Mouse (Mus musculus) embryonic fibroblast, embryonic 13.5 days (primary cell): Measurements from ENCODE around the gene Rab8b. TPM values are rescaled to one million over a fixed set of nuclear protein-coding genes. Genes with fewer than 3 reads are reported as not detected.

Source experiments
- H3K27ac ChIP-seq: 2 replicates; pipeline ENCODE4 v1.5.1; 2012; ENCODE audit warnings: low read length, control low read depth, inconsistent platforms; ENCODE audit not compliant: insufficient read depth
- H3K4me1 ChIP-seq: 2 replicates; pipeline ENCODE4 v1.6.1; 2011; ENCODE audit warnings: low read length; ENCODE audit not compliant: control insufficient read depth, insufficient read depth
- H3K4me3 ChIP-seq: 2 replicates; pipeline ENCODE4 v1.5.1; 2011; ENCODE audit warnings: mild to moderate bottlenecking, control low read depth, low read length; ENCODE audit not compliant: insufficient read depth
- CTCF ChIP-seq: IDR thresholded peaks from 2 replicates; pipeline ENCODE4 v1.5.1; 2011; ENCODE audit warnings: mild to moderate bottlenecking, control low read depth, low read length, moderate library complexity, borderline replicate concordance; ENCODE audit not compliant: insufficient read depth
- POLR2A ChIP-seq: IDR thresholded peaks from 2 replicates; pipeline ENCODE4 v1.6.1; 2011; ENCODE audit warnings: low read depth, mild to moderate bottlenecking, control low read depth, low read length, moderate library complexity
- polyA plus RNA-seq: library from polyadenylated mRNA; stranded (reverse); fragments of >200 nt; gene quantifications from 2 replicates; pipeline ENCODE4 v1.2.4, GENCODE M21; 2011; ENCODE audit warnings: low read depth; ENCODE audit not compliant: missing spikeins, insufficient read length

The Rab8b gene
- polyA plus RNA-seq, 1 experiment, result 32.5 TPM

DNA sequence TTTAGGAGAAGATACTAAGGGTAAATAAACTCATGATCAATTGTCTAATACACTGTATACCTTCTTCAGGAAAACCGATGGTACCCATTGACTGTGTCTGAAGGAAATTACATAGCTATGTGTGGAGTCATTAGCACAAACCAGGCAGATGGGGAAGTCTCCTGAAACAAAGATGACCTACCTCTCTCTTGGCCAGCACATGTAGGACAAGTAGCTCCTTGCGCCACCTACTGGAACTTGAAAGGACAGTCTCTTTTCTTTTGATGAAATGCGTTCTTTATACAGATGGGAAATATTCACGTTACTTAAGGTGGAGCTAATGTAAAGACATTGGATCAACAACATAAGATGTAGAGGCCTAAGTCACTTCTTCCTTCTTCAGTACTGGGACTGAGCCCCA lies 19.3 kb upstream of the Rab8b start:
- H3K4me1 ChIP-seq, result peaks cover 5% of the 10 kb centered on the region; the same call in 1 of the 2 replicates
- H3K27ac ChIP-seq, result no peak overlapping the region
- TF ChIP-seq POLR2A (no peak), CTCF (peak; percentile 34; the same call in 1 of the 2 replicates)
- no peak overlapping the region for H3K4me3 ChIP-seq

DNA sequence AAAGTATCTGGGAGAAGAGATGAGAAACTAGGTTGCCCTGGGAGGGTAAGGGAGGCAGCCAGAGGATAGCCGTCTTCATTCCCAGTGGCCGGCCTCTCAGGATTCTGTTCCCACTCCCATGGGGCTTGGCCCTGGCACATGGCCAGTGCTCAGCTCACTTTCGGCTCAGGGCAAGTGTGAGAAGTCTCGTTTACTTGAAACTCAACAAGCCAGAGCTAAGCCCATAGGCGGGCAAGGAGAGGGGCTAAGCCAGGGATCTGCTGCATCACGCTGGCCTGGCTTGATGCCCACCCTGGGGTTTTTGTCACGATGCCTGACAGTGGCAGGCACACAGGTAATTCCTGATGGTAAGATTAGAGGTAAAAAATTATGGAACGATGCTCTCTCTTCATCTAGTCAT lies 18.0 kb upstream of the Rab8b start:
- Histone ChIP-seq H3K4me3 (no peak overlapping the region), H3K27ac (no peak overlapping the region), H3K4me1 (peaks cover 5% of the 10 kb centered on the region; the same call in 1 of the 2 replicates)
- no peak for TF ChIP-seq POLR2A
- no peak for TF ChIP-seq CTCF

DNA sequence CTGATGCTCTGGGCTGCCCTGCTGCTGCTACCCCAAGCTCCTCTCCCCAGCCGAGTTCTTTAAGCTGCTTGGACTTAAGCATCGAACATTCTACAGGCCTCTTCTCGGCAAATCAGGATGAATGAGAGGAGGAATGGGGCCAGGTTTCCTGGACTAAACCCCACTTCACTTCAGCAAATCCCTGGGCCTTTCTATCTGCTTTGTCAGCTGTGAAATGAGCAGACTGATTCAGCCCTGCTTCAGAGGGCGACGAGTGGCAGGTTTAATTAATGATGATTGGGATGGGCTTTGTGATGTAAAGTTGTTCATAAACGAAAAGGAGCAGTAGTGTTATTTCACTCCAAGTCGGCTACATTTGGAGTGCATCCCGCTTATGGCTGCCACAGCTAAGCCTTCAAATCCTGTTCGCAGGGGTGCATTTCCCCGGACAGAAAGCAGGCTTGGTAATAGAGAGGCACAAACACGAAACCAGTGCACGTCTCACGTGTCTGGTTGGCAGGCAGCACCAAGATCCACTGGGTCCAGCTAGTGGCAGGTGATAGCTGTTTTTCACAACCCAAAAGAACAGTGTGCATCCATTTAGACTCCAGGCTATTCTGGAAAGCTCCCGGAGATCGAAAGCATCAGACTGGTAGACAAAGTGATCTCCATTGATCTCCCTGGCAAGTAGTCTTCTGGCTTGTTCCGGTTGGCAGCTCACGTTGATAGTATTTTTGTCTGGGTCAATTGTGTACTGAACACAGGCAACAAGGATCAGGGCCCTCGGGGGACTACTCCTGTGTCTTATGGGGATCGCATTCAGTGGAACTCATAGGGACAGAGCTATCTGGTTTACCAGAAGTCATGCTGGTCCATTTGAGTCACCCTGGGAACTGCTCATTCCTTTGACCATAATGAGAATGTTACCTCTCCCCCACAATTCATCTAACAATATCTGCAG lies 14.7 kb upstream of the Rab8b start:
- H3K4me3 ChIP-seq, result no peak overlapping the region
- TF ChIP-seq POLR2A (no peak), CTCF (no peak)
- H3K4me1 ChIP-seq, result peaks cover 2% of the 10 kb centered on the region; the same call in 1 of the 2 replicates
- H3K27ac ChIP-seq, result no peak overlapping the region

DNA sequence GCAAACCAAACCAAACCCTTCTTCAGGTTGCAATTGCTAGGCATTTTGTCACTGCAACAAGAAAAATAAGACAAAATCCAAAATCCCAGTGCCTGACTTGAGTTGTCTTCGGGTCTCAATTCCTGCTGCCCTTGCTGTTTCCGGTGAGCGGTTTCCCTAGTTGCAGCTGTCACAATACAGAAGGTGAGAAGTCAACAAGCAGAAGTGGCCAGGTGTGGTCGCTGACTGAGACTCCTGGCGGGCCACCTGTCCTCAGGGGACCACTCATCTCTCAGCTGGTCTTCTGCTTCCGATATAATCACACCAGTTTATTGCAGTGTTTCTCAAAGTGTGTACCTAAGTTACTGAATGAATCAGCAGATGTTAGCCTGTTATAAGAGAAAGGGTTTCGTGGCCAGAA lies 10.9 kb upstream of the Rab8b start:
- Histone ChIP-seq H3K4me1 (no peaks in the 10 kb centered on the region), H3K4me3 (no peak overlapping the region), H3K27ac (no peak overlapping the region)
- TF ChIP-seq CTCF (no peak), POLR2A (no peak)

DNA sequence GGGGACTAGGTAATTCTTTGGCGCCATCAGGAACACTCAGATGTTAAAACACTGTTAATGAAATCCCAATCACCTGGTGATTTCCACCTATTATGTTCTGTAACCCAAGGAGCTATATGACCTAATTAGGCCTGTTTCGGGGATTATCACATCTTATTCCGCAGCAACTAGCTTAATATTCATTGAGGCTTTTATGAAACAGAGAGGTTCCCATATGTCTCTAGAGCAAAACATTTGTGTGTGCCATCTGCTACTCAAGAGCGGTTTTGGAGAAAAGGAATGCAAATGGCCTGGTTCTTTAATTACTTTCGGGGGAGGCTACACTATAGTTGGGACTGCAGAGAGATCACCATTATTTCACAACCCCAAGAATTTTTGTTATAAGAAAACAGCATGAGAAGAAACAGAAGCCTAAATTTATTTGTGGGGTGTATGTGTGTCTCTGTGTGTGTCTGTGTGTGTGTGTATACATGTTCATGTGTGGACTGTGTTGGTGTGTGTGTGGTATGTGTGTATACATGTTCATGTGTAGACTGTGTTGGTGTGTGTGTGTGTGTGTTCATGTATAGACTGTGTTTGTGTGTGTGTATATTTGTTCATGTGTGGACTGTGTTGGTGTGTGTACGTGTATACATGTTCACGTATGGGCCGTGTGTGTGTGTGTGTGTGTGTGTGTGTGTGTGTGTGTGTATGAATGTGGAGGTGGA lies 8.4 kb upstream of the Rab8b start:
- Histone ChIP-seq H3K27ac (no peak overlapping the region), H3K4me1 (no peaks in the 10 kb centered on the region), H3K4me3 (no peak overlapping the region)
- TF ChIP-seq CTCF, result no peak
- no peak for TF ChIP-seq POLR2A

DNA sequence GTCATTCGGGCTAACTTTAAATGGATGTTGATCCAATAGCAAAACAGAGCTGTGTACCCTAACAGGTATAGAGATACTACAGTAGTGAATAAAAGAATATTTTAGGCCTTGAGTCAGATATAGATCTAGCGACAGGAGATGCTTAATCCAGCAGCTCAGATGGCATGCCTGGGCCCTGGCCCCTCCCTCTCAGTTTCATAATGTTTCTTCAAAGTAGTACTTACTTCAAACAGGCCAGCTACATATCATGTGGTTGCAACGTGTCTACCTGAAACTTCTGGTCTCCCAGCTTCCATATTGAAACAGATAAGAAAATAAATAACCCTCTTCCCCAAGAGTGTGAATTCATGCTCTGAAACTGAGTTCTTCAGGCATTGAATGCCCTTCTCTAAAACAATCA lies 6.4 kb upstream of the Rab8b start:
- no peaks in the 10 kb centered on the region for H3K4me1 ChIP-seq
- TF ChIP-seq CTCF (no peak), POLR2A (no peak)
- no peak overlapping the region for H3K4me3 ChIP-seq
- H3K27ac ChIP-seq, result no peak overlapping the region

DNA sequence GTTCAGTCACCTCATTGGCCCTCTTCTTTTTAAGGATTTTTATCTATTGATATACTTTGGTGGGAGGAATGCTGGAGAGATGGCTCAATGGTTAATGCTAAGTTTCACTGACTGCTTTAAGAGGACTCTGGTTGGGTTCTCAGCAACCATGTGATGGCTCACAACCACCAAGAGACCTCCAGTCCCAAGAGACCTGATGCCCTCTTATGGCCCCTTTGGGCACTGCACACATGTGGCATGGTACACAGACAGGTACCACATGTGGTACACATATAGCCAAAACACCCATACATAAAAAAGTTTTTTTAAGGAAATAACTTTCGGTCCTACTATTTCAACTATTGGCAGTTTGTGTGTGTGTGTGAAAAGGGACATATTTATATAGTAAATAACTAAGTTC lies 2.6 kb upstream of the Rab8b start:
- no peak overlapping the region for H3K27ac ChIP-seq
- no peaks in the 10 kb centered on the region for H3K4me1 ChIP-seq
- no peak for TF ChIP-seq CTCF
- TF ChIP-seq POLR2A, result no peak
- H3K4me3 ChIP-seq, result no peak overlapping the region

DNA sequence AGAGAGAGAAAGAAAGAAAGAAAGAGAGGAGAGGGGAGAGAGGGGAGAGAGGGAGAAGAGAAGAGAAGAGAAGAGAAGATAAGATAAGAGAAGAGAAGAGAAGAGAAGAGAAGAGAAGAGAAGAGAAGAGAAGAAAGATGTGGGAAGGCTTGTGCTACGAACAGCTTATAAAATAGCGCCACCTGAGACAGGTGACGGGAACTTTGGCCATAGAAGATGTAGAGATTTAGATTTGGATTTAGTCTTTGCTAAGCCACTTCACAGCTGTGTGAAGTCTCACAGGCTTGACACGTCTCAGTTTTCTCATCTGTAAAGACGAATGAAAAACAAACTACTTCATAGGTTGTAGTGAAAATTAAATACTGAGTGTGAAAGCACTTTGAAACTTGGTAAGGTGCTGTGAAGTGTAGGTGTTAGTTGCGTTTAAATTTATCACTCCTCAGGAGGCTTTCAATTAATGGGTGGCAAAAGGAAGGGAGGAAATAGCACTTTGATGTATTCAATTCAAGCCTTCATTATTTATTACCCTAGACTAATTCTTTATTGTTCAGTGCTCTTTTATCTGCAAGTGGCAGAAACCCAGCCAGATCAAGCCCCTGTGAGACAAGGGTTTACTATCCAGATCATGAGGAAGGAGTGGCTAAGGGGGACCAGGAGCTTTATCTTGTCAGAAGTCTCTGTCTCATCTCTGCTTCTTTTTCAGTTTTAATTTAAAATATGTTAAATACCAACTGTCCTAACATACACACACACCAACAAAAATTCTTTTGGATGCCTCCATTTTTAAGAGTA lies 1.2 kb upstream of the Rab8b start:
- no peak for TF ChIP-seq POLR2A
- TF ChIP-seq CTCF, result no peak
- H3K4me1 ChIP-seq, result peaks cover 4% of the 10 kb centered on the region; the same call in 1 of the 2 replicates
- no peak overlapping the region for H3K27ac ChIP-seq
- H3K4me3 ChIP-seq, result no peak overlapping the region

DNA sequence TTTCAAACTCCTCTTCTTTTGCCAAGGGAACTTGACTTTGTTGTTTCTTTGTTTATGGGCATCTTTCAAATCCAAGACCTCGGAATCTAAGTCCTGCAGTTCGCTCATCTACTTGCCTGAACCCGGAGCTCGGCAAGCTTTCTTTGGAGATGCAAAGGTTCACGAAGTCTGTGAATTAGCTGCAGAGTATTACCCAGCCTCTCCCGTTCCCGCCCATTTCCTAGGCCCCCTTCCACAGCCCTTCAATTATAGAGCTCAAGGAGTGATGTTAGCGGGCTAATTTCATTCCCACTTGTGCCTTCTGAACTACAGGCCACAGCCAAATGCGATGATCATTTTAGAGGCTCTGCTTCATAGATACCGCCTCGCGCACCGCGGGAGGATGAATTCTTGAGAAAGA lies 494 bp upstream of the Rab8b start:
- H3K27ac ChIP-seq, result peak overlapping the region; percentile 68

More for the DNA sequence above, 494 bp upstream of the Rab8b start:
- peaks cover 9% of the 10 kb centered on the region for H3K4me1 ChIP-seq
- TF ChIP-seq CTCF, result no peak
- H3K4me3 ChIP-seq, result peak overlapping the region; percentile 47
